Mouse (Mus musculus): ENCODE data around the gene Vps51. TPM values are rescaled to one million over a fixed set of nuclear protein-coding genes. Genes with fewer than 3 reads are reported as not detected.
"Not testable (repeated sequence)": the region's sequence is repeated elsewhere in the genome, so short reads cannot be mapped to it uniquely, and the experiment has no call there.

Gene Vps51
- polyA plus RNA-seq, 1 experiment, result 83.7 TPM

GRCm38 (mm10) chr19:6054296-6054695 lies 22.7 kb downstream of the Vps51 start:
- Histone ChIP-seq H3K4me1 (ENCODE audit: control insufficient read depth, insufficient read depth, low read length) (peaks cover 7% of the 10 kb centered on the region), H3K27ac (ENCODE audit: insufficient read depth, low read depth, low read length) (no peak overlapping the region), H3K4me3 (ENCODE audit: insufficient read depth, low read length) (no peak overlapping the region)
- TF ChIP-seq CTCF (IDR thresholded peaks at IDR 0.05; ENCODE audit: low read depth, low read length) (no peak), POLR2A (IDR thresholded peaks at IDR 0.05; ENCODE audit: borderline replicate concordance, low read depth, low read length) (no peak)

DNA sequence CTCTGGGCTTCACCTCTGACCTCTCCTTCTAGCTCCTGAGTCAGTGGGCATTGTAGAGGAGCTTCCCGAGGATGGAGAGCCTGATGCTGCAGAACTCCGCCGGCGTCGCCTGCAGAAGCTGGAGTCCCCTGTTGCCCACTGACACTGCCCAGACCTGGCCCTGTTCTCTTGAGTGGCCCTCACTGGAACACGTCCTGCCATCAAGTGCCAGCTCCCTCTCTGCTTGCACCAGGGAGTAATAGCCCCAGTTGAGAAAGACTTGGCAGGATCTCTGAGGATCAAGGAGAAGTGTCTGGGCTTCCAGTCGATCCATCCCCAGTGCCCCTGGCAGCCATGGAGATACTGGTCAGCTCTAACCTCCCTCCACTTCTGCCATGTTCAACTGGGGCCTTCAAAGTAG lies 24.5 kb downstream of the Vps51 start:
- Histone ChIP-seq H3K27ac (ENCODE audit: insufficient read depth, low read depth, low read length) (no peak overlapping the region), H3K4me3 (ENCODE audit: insufficient read depth, low read length) (no peak overlapping the region), H3K4me1 (ENCODE audit: control insufficient read depth, insufficient read depth, low read length) (peaks cover 14% of the 10 kb centered on the region)
- TF ChIP-seq POLR2A (IDR thresholded peaks at IDR 0.05; ENCODE audit: borderline replicate concordance, low read depth, low read length) (no peak), CTCF (IDR thresholded peaks at IDR 0.05; ENCODE audit: low read depth, low read length) (no peak)

DNA sequence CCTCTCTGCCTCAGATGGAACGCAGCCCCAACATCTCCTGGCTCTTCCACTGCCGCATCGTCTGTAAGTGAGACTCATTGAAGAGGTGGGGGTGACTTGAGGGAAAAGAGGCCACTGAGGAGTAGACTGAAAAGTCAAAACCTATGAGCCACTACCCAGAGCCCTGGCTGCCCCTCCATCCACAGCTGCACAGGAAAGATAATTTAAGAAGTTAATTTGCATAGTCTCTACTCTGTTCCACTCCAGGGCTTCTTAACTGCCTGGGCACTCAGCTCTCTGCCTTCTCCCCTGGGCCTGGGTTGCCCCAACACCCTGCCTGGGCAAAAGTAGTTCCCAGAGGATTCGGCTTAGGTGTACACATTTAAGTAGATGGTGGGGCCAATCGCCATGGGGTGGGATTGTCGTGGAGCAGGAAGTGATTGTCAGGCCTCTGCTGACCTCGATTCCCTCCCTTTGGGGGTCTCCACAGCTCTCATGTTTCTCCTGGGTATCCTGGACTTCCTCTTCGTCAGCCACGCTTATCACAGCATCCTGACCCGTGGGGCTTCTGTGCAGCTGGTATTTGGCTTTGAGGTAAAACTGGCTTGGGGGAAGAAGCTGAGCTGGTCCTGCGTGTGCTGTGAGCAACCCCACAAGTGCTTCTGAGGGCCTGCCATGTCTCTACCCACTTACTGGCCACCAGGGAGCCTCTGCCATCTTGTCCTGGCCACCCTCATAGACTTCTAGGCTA lies 28.2 kb downstream of the Vps51 start:
- H3K27ac ChIP-seq (ENCODE audit: insufficient read depth, low read depth, low read length), result no peak overlapping the region
- no peak for TF ChIP-seq POLR2A (IDR thresholded peaks at IDR 0.05; ENCODE audit: borderline replicate concordance, low read depth, low read length)
- TF ChIP-seq CTCF (IDR thresholded peaks at IDR 0.05; ENCODE audit: low read depth, low read length), result no peak
- H3K4me3 ChIP-seq (ENCODE audit: insufficient read depth, low read length), result no peak overlapping the region
- peaks cover 16% of the 10 kb centered on the region for H3K4me1 ChIP-seq (ENCODE audit: control insufficient read depth, insufficient read depth, low read length)

DNA sequence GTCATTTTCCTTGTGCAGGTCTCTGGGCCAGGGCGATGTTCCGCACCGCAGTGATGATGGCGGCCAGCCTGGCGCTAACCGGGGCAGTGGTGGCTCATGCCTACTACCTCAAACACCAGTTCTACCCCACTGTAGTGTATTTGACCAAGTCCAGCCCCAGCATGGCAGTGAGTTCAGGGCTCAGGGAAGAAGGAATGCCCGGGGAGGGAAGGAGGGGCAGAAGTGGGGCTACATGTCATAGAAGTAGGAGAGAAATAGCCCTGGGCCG lies 29.2 kb downstream of the Vps51 start:
- TF ChIP-seq CTCF (IDR thresholded peaks at IDR 0.05; ENCODE audit: low read depth, low read length), result no peak
- TF ChIP-seq POLR2A (IDR thresholded peaks at IDR 0.05; ENCODE audit: borderline replicate concordance, low read depth, low read length), result no peak
- Histone ChIP-seq H3K4me3 (ENCODE audit: insufficient read depth, low read length) (peak overlapping the region; percentile 85), H3K4me1 (ENCODE audit: control insufficient read depth, insufficient read depth, low read length) (peaks cover 13% of the 10 kb centered on the region), H3K27ac (ENCODE audit: insufficient read depth, low read depth, low read length) (no peak overlapping the region)

- Histone ChIP-seq H3K4me3 (ENCODE audit: insufficient read depth, low read length) (peak overlapping the region; percentile 85), H3K4me1 (ENCODE audit: control insufficient read depth, insufficient read depth, low read length) (peaks cover 13% of the 10 kb centered on the region), H3K27ac (ENCODE audit: insufficient read depth, low read depth, low read length) (peak overlapping the region; percentile 97)
- TF ChIP-seq POLR2A (IDR thresholded peaks at IDR 0.05; ENCODE audit: borderline replicate concordance, low read depth, low read length) (no peak), CTCF (IDR thresholded peaks at IDR 0.05; ENCODE audit: low read depth, low read length) (no peak)
Measured at GRCm38 (mm10) chr19:6047154-6047898, 29.7 kb downstream of the Vps51 start.

DNA sequence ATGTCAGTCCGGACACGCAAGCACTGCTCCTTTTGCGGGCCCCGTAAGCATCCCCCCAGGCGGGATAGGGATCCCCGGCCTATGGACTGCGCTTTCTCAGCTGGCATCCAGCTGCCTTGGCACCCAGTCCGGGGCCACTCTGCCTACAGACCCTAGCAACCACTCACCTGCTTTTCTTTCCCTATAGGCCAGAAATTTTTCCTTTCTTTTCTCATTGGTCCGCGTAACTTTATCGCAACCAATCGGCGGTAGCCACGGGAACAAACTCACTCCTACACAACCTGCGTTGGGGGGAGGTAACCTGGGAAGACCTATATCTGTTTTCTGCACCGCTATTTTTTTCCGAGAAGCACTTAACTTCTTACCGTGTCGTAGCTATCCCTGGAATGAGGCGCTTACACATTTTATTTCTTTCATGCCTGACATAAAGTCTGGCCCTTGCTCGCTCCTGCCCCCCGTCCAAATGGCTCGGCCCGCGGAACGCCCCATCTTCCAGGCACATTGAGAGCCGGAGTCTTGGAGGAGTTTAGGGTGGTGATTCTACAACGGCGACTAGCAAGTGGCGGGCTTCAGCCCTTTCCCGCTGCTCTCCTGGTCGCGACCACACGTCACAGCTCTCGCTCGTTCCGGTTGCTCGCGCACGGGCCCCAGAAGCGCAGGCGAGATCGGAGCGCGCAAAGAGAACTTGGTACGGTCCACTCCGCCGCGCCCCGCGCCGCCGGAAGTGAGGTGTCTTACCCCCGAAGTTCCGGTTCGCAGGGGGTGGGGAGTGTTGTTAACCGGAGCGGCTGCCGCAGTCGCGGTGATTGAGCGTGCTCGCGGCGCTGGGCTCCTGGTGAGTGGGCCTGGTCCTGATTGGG lies 30.5 kb downstream of the Vps51 start, which contains the start of gene Syvn1:
Gene Syvn1, plus strand, starts transcription at position 283 of the 860 bp plus-strand sequence.
- H3K27ac ChIP-seq (ENCODE audit: insufficient read depth, low read depth, low read length), result peak within 1 kb of the TSS; percentile 97
- H3K4me1 ChIP-seq (ENCODE audit: control insufficient read depth, insufficient read depth, low read length), result peaks cover 13% of the 10 kb centered on the region
- TF ChIP-seq CTCF (IDR thresholded peaks at IDR 0.05; ENCODE audit: low read depth, low read length) (no peak), POLR2A (IDR thresholded peaks at IDR 0.05; ENCODE audit: borderline replicate concordance, low read depth, low read length) (no peak)
- H3K4me3 ChIP-seq (ENCODE audit: insufficient read depth, low read length), result peak within 1 kb of the TSS; percentile 85

DNA sequence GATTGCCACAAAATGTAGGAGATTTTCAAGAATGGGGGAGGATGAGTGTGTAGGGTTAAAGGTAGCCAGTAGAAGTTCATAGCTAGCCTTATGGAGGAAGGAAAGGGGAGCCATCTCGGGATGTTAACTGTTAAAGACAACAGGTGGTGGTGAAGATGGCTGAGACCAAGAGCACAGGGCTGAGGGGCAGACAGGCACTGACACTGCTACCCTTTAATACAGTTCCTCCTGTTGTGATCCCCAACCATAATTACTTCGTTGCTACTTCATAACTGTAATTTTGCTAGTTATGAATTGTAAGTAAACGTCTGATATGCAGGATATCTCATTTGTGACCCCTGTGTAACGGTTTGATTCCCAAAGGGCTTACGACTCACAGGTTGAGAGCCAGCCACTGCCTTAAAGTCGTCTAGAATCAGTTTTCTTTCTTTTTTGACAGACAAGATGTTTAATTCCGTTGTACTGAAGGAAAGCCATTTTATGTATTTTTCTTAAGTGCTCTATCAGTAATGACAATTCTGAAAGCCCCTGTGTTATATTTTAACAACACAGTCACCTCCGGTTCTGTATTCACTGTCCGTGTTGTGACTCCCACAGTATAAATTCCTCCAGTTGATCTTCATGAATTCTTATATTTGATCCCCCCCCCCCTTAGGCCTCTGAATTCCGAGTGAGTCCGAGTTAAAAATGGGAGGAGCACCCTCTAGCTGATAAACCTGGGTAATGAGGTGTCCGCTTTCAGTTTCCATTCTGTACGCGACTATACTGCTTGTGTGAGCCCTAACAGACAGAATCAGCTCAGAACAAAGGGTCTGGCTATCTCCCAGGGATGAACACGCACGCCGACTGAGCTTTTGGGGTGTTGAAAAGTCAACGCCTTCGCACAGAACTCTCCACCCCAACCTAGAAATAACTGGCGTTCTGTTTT lies 31.4 kb downstream of the Vps51 start:
- H3K4me1 ChIP-seq (ENCODE audit: control insufficient read depth, insufficient read depth, low read length), result peaks cover 13% of the 10 kb centered on the region
- H3K4me3 ChIP-seq (ENCODE audit: insufficient read depth, low read length), result peak overlapping the region; percentile 85
- H3K27ac ChIP-seq (ENCODE audit: insufficient read depth, low read depth, low read length), result peak overlapping the region; percentile 97
- no peak for TF ChIP-seq POLR2A (IDR thresholded peaks at IDR 0.05; ENCODE audit: borderline replicate concordance, low read depth, low read length)
- no peak for TF ChIP-seq CTCF (IDR thresholded peaks at IDR 0.05; ENCODE audit: low read depth, low read length)

DNA sequence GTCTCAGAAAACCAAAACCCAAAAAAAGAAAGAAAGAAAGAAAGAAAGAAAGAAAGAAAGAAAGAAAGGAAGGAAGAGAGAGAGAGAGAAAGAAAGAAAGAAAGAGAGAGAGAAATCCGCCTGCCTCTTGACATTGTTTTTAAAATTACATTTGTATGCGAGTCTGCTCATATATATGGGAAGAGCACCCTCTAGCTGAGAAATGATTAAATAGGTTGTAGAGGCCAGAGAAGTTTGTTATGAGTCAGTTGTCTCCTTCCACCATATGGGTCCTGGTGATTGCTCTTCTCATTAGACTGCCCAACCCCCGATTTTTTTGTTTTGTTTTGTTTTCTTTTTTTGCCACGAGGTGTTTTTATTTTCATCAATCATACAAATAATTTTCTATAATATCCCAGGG lies 32.9 kb downstream of the Vps51 start:
- not testable (repeated sequence) for H3K4me3 ChIP-seq (ENCODE audit: insufficient read depth, low read length); H3K27ac ChIP-seq (ENCODE audit: insufficient read depth, low read depth, low read length)
- peaks cover 13% of the 10 kb centered on the region for H3K4me1 ChIP-seq (ENCODE audit: control insufficient read depth, insufficient read depth, low read length)

- H3K4me3 ChIP-seq (ENCODE audit: insufficient read depth, low read length), result no peak overlapping the region
Measured at GRCm38 (mm10) chr19:6042293-6042692, 34.7 kb downstream of the Vps51 start.

More at GRCm38 (mm10) chr19:6042293-6042692, 34.7 kb downstream of the Vps51 start:
- TF ChIP-seq POLR2A (IDR thresholded peaks at IDR 0.05; ENCODE audit: borderline replicate concordance, low read depth, low read length) (no peak), CTCF (IDR thresholded peaks at IDR 0.05; ENCODE audit: low read depth, low read length) (no peak)
- no peak overlapping the region for H3K27ac ChIP-seq (ENCODE audit: insufficient read depth, low read depth, low read length)
- peaks cover 5% of the 10 kb centered on the region for H3K4me1 ChIP-seq (ENCODE audit: control insufficient read depth, insufficient read depth, low read length)
